Mouse (Mus musculus): Measurements from ENCODE around the gene Barx1. TPM values are rescaled to one million over a fixed set of nuclear protein-coding genes. Genes with fewer than 3 reads are reported as not detected.

The Barx1 gene
- polyA plus RNA-seq, 1 experiment from 2014 or later = 0.20 TPM

- peaks cover 52% of the 10 kb centered on the region for H3K4me1 ChIP-seq (replicated peaks)
- 0% methylated on average over 1 of the region's 1 CpGs for WGBS
- H3K9me3 ChIP-seq (replicated peaks) = no peaks in the 10 kb centered on the region
- no peaks in the 10 kb centered on the region for H3K36me3 ChIP-seq
- peaks cover 99% of the 10 kb centered on the region for H3K27me3 ChIP-seq
- H3K27ac ChIP-seq = no peak overlapping the region
- no peak for ATAC-seq (replicated peaks; ENCODE audit: insufficient number of reproducible peaks, insufficient read depth, low FRiP score, low read depth)
- no peak overlapping the region for H3K4me2 ChIP-seq
- H3K9ac ChIP-seq = no peak overlapping the region
- H3K4me3 ChIP-seq = no peak overlapping the region
Observed at GRCm38 (mm10) chr13:48661561-48661960, 1.2 kb upstream of the Barx1 start.

GRCm38 (mm10) chr13:48663211-48663987 lies 601 bp downstream of the Barx1 start:
- 7% methylated on average over 54 of the region's 54 CpGs for WGBS
- H3K4me3 ChIP-seq = peak overlapping the region; percentile 48
- peaks cover 53% of the 10 kb centered on the region for H3K4me1 ChIP-seq (replicated peaks)
- H3K9ac ChIP-seq = peak overlapping the region; percentile 41
- 0 out of 2 replicates have a peak, but pooled peaks have one; percentile 16 for ATAC-seq (replicated peaks; ENCODE audit: insufficient number of reproducible peaks, insufficient read depth, low FRiP score, low read depth)
- no peak overlapping the region for H3K27ac ChIP-seq
- H3K27me3 ChIP-seq = peaks cover 99% of the 10 kb centered on the region
- H3K4me2 ChIP-seq = peak overlapping the region; percentile 85
- H3K9me3 ChIP-seq (replicated peaks) = no peaks in the 10 kb centered on the region
- H3K36me3 ChIP-seq = no peaks in the 10 kb centered on the region

GRCm38 (mm10) chr13:48663988-48664339 lies 1.2 kb downstream of the Barx1 start:
- no peak for ATAC-seq (replicated peaks; ENCODE audit: insufficient number of reproducible peaks, insufficient read depth, low FRiP score, low read depth)
- no peaks in the 10 kb centered on the region for H3K9me3 ChIP-seq (replicated peaks)
- peak overlapping the region; percentile 48 for H3K4me3 ChIP-seq
- no peak overlapping the region for H3K4me2 ChIP-seq
- 32% methylated on average over 7 of the region's 7 CpGs for WGBS
- H3K4me1 ChIP-seq (replicated peaks) = peaks cover 53% of the 10 kb centered on the region
- no peaks in the 10 kb centered on the region for H3K36me3 ChIP-seq
- H3K27me3 ChIP-seq = peaks cover 99% of the 10 kb centered on the region
- H3K27ac ChIP-seq = no peak overlapping the region
- H3K9ac ChIP-seq = no peak overlapping the region

GRCm38 (mm10) chr13:48664916-48665655 lies 2.3 kb downstream of the Barx1 start:
- H3K4me1 ChIP-seq (replicated peaks) = peaks cover 50% of the 10 kb centered on the region
- no peak for ATAC-seq (replicated peaks; ENCODE audit: insufficient number of reproducible peaks, insufficient read depth, low FRiP score, low read depth)
- no peaks in the 10 kb centered on the region for H3K9me3 ChIP-seq (replicated peaks)
- 0 out of 2 replicates have a peak overlapping the region, but pooled peaks have one; percentile 5 for H3K4me2 ChIP-seq
- H3K27ac ChIP-seq = no peak overlapping the region
- peak overlapping the region; percentile 9; the same call in 1 of the 2 replicates for H3K4me3 ChIP-seq
- no peaks in the 10 kb centered on the region for H3K36me3 ChIP-seq
- WGBS = 2% methylated on average over 39 of the region's 39 CpGs
- H3K9ac ChIP-seq = no peak overlapping the region
- H3K27me3 ChIP-seq = peaks cover 100% of the 10 kb centered on the region

- H3K9me3 ChIP-seq (replicated peaks) = no peaks in the 10 kb centered on the region
- peak overlapping the region; percentile 20 for H3K4me3 ChIP-seq
- peak overlapping the region; percentile 32; the same call in 1 of the 2 replicates for H3K4me2 ChIP-seq
- peaks cover 48% of the 10 kb centered on the region for H3K4me1 ChIP-seq (replicated peaks)
- no peak for ATAC-seq (replicated peaks; ENCODE audit: insufficient number of reproducible peaks, insufficient read depth, low FRiP score, low read depth)
- H3K9ac ChIP-seq = no peak overlapping the region
- peaks cover 100% of the 10 kb centered on the region for H3K27me3 ChIP-seq
- 3% methylated on average over 58 of the region's 58 CpGs for WGBS
- no peak overlapping the region for H3K27ac ChIP-seq
- no peaks in the 10 kb centered on the region for H3K36me3 ChIP-seq
Observed at GRCm38 (mm10) chr13:48665656-48666597, 3.1 kb downstream of the Barx1 start.

- 14% methylated on average over 4 of the region's 4 CpGs for WGBS
- no peak overlapping the region for H3K9ac ChIP-seq
Observed at GRCm38 (mm10) chr13:48667461-48667860, 4.7 kb downstream of the Barx1 start.

GRCm38 (mm10) chr13:48668091-48668975 lies 5.5 kb downstream of the Barx1 start:
- Histone ChIP-seq H3K9ac (no peak overlapping the region), H3K27ac (no peak overlapping the region), H3K36me3 (no peaks in the 10 kb centered on the region), H3K27me3 (peaks cover 96% of the 10 kb centered on the region), H3K4me1 (replicated peaks) (peaks cover 47% of the 10 kb centered on the region), H3K4me2 (peak overlapping the region; percentile 62), H3K9me3 (replicated peaks) (no peaks in the 10 kb centered on the region), H3K4me3 (peak overlapping the region; percentile 40)
- 4% methylated on average over 33 of the region's 33 CpGs for WGBS
- no peak for ATAC-seq (replicated peaks; ENCODE audit: insufficient number of reproducible peaks, insufficient read depth, low FRiP score, low read depth)

More at GRCm38 (mm10) chr13:48667461-48667860, 4.7 kb downstream of the Barx1 start:
- Histone ChIP-seq H3K4me2 (no peak overlapping the region), H3K27me3 (peaks cover 96% of the 10 kb centered on the region), H3K4me1 (replicated peaks) (peaks cover 48% of the 10 kb centered on the region), H3K9me3 (replicated peaks) (no peaks in the 10 kb centered on the region), H3K27ac (no peak overlapping the region), H3K4me3 (no peak overlapping the region), H3K36me3 (no peaks in the 10 kb centered on the region)
- no peak for ATAC-seq (replicated peaks; ENCODE audit: insufficient number of reproducible peaks, insufficient read depth, low FRiP score, low read depth)

- Histone ChIP-seq H3K36me3 (no peaks in the 10 kb centered on the region), H3K27ac (no peak overlapping the region), H3K27me3 (peaks cover 96% of the 10 kb centered on the region), H3K4me3 (peak overlapping the region; percentile 40), H3K9ac (peak overlapping the region; percentile 6; the same call in 1 of the 2 replicates), H3K9me3 (replicated peaks) (no peaks in the 10 kb centered on the region), H3K4me1 (replicated peaks) (peaks cover 43% of the 10 kb centered on the region), H3K4me2 (peak overlapping the region; percentile 62)
- ATAC-seq (replicated peaks; ENCODE audit: insufficient number of reproducible peaks, insufficient read depth, low FRiP score, low read depth) = no peak
- under 1% methylated on average over 34 of the region's 34 CpGs for WGBS
Observed at GRCm38 (mm10) chr13:48668976-48669534, 6.3 kb downstream of the Barx1 start.

GRCm38 (mm10) chr13:48672312-48672840 lies 9.6 kb downstream of the Barx1 start:
- Histone ChIP-seq H3K9me3 (replicated peaks) (no peaks in the 10 kb centered on the region), H3K27me3 (peaks cover 90% of the 10 kb centered on the region), H3K4me3 (peak overlapping the region; percentile 38), H3K4me1 (replicated peaks) (peaks cover 26% of the 10 kb centered on the region), H3K4me2 (peak overlapping the region; percentile 62), H3K27ac (no peak overlapping the region), H3K36me3 (no peaks in the 10 kb centered on the region), H3K9ac (no peak overlapping the region)
- 2% methylated on average over 24 of the region's 24 CpGs for WGBS
- no peak for ATAC-seq (replicated peaks; ENCODE audit: insufficient number of reproducible peaks, insufficient read depth, low FRiP score, low read depth)

- Histone ChIP-seq H3K4me1 (replicated peaks) (peaks cover 11% of the 10 kb centered on the region), H3K27ac (no peak overlapping the region), H3K9ac (no peak overlapping the region), H3K36me3 (no peaks in the 10 kb centered on the region), H3K27me3 (peaks cover 86% of the 10 kb centered on the region), H3K4me2 (no peak overlapping the region), H3K9me3 (replicated peaks) (no peaks in the 10 kb centered on the region), H3K4me3 (no peak overlapping the region)
- no peak for ATAC-seq (replicated peaks; ENCODE audit: insufficient number of reproducible peaks, insufficient read depth, low FRiP score, low read depth)
- WGBS = 76% methylated on average over 5 of the region's 5 CpGs
Observed at GRCm38 (mm10) chr13:48674609-48675008, 11.8 kb downstream of the Barx1 start.

Data from heart, embryonic 15.5 days (tissue).